Mouse (Mus musculus) limb, embryonic 14.5 days (tissue): ENCODE measurements around the gene Sash1. TPM values are rescaled to one million over a fixed set of nuclear protein-coding genes. Genes with fewer than 3 reads are reported as not detected.

Source experiments
- ATAC-seq: fragments of 200-750 bp; cut with Nextera tagmentation; 2 replicates; pipeline ENCODE4 v1.8.0; 2017; ENCODE audit warnings: low read depth, moderate number of reproducible peaks, moderate TSS enrichment; ENCODE audit not compliant: low FRiP score
- DNase-seq: peaks from one replicate; pipeline ENCODE4 v3.0.0-alpha.2; 2015; ENCODE audit warnings: low spot score
- H3K27ac ChIP-seq: fragments of 300-500 bp; sonication (generic); replicated peaks from 2 replicates; pipeline ENCODE4 v1.5.1; 2014; ENCODE audit warnings: low read depth, mild to moderate bottlenecking, low read length, moderate library complexity, mixed read lengths
- H3K27me3 ChIP-seq: fragments of 300-500 bp; sonication (generic); 2 replicates; pipeline ENCODE4 v1.6.1; 2014; ENCODE audit warnings: low read length, mixed read lengths; ENCODE audit not compliant: control insufficient read depth, insufficient read depth
- H3K36me3 ChIP-seq: fragments of 300-500 bp; sonication (generic); 2 replicates; pipeline ENCODE4 v1.6.1; 2014; ENCODE audit warnings: mild to moderate bottlenecking, low read length, moderate library complexity, mixed read lengths; ENCODE audit not compliant: control insufficient read depth, insufficient read depth
- H3K4me1 ChIP-seq: fragments of 300-500 bp; sonication (generic); 2 replicates; pipeline ENCODE4 v1.6.1; 2014; ENCODE audit warnings: antibody characterized with exemption, low read length, mixed read lengths; ENCODE audit not compliant: control insufficient read depth, insufficient read depth
- H3K4me2 ChIP-seq: fragments of 300-500 bp; sonication (generic); replicated peaks from 2 replicates; pipeline ENCODE4 v1.6.1; 2014; ENCODE audit warnings: low read depth, mild to moderate bottlenecking, low read length, moderate library complexity; ENCODE audit not compliant: severe bottlenecking
- H3K4me3 ChIP-seq: fragments of 300-500 bp; sonication (generic); replicated peaks from 2 replicates; pipeline ENCODE4 v1.5.1; 2014; ENCODE audit warnings: low read length
- H3K9ac ChIP-seq: fragments of 300-500 bp; sonication (generic); 2 replicates; pipeline ENCODE4 v1.6.1; 2014; ENCODE audit warnings: mild to moderate bottlenecking, low read depth, low read length, moderate library complexity; ENCODE audit not compliant: severe bottlenecking
- H3K9me3 ChIP-seq: fragments of 300-500 bp; sonication (generic); 2 replicates; pipeline ENCODE4 v1.6.1; 2016; ENCODE audit warnings: low read length; ENCODE audit not compliant: control insufficient read depth
- POLR2A ChIP-seq: fragments of 200-500 bp; IDR thresholded peaks from 2 replicates; pipeline ENCODE4 v1.8.0; 2012; ENCODE audit warnings: inconsistent platforms, mild to moderate bottlenecking, moderate library complexity, borderline replicate concordance; ENCODE audit not compliant: insufficient read depth, insufficient read length; ENCODE audit errors: extremely low read depth
- WGBS: fragments of 180-500 bp; shearing (Covaris S2); extraction: QIAGEN DNeasy Blood & Tissue Kit; methylation state at CpG from one replicate; pipeline ENCODE4 v1.1.7; 2014; 5-methylcytosine and 5-hydroxymethylcytosine counted together
- polyA plus RNA-seq, 2 experiments: library from polyadenylated mRNA; depleted of rRNA in 1 of 2; stranded (reverse) in 1 of 2; unstranded in 1 of 2; fragments of >200 nt; fragmentation: Nextera tagmentation in 1 of 2; extraction: Ambion mirVana in 1 of 2; gene quantifications; 2 replicates each; pipeline versions ENCODE4 v1.2.1 to v1.2.3; 2012 to 2014

Gene Sash1
- polyA plus RNA-seq, 2 experiments, result 8.8 to 21.7 TPM

GRCm38 (mm10) chr10:8811261-8812039, 74.4 kb downstream of the Sash1 start:
- H3K27ac ChIP-seq, result no peak overlapping the region
- WGBS, result 89% methylated on average over 4 of the region's 4 CpGs
- peaks cover 16% of the 10 kb centered on the region for H3K4me1 ChIP-seq
- no peak overlapping the region for H3K4me2 ChIP-seq
- DNase-seq (no peak), ATAC-seq (no peak)
- H3K36me3 ChIP-seq, result peaks cover 14% of the 10 kb centered on the region; the same call in 1 of the 2 replicates
- H3K4me3 ChIP-seq, result no peak overlapping the region
- H3K9ac ChIP-seq, result no peak overlapping the region
- H3K27me3 ChIP-seq, result no peaks in the 10 kb centered on the region
- no peak for TF ChIP-seq POLR2A
- H3K9me3 ChIP-seq, result no peaks in the 10 kb centered on the region

DNA sequence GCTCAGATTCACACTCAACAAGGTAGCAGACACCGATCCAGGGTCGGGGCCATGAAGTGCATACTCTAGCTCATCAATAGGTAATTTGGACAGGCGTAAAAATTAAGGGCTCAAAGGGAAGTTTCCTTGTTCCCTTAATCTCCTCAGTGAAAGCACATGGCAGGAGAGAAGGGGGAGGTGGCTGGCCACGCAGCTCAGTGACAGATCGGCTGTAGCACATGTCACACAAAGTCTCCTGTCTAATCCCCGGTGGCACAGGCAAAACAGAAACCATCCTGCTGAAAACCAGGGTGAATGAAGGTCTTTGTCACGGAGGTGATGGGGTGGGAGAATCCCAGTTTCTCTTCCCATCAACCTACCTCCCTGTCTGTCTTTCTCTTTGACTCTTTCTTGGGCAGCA, 75.4 kb downstream of the Sash1 start:
- WGBS, result 81% methylated on average over 7 of the region's 7 CpGs
- no peak overlapping the region for H3K9ac ChIP-seq
- H3K36me3 ChIP-seq, result peaks cover 14% of the 10 kb centered on the region; the same call in 1 of the 2 replicates
- H3K9me3 ChIP-seq, result no peaks in the 10 kb centered on the region
- H3K4me2 ChIP-seq, result no peak overlapping the region
- DNase-seq (no peak), ATAC-seq (no peak)
- no peak overlapping the region for H3K27ac ChIP-seq
- H3K27me3 ChIP-seq, result no peaks in the 10 kb centered on the region
- no peak for TF ChIP-seq POLR2A
- H3K4me3 ChIP-seq, result no peak overlapping the region
- peaks cover 13% of the 10 kb centered on the region for H3K4me1 ChIP-seq

GRCm38 (mm10) chr10:8808383-8808782, 77.5 kb downstream of the Sash1 start:
- peaks cover 14% of the 10 kb centered on the region; the same call in 1 of the 2 replicates for H3K36me3 ChIP-seq
- no peak overlapping the region for H3K27ac ChIP-seq
- 80% methylated on average over 10 of the region's 10 CpGs for WGBS

GRCm38 (mm10) chr10:8807581-8807980, 78.3 kb downstream of the Sash1 start:
- ATAC-seq (no peak), DNase-seq (no peak)
- H3K27ac ChIP-seq, result no peak overlapping the region
- no peaks in the 10 kb centered on the region for H3K27me3 ChIP-seq
- WGBS, result 85% methylated on average over 9 of the region's 9 CpGs
- TF ChIP-seq POLR2A, result no peak
- H3K9me3 ChIP-seq, result no peaks in the 10 kb centered on the region
- H3K4me1 ChIP-seq, result peaks cover 5% of the 10 kb centered on the region
- no peak overlapping the region for H3K4me2 ChIP-seq
- peaks cover 14% of the 10 kb centered on the region; the same call in 1 of the 2 replicates for H3K36me3 ChIP-seq
- H3K4me3 ChIP-seq, result no peak overlapping the region
- H3K9ac ChIP-seq, result no peak overlapping the region

More at GRCm38 (mm10) chr10:8808383-8808782, 77.5 kb downstream of the Sash1 start:
- Histone ChIP-seq H3K4me2 (no peak overlapping the region), H3K27me3 (no peaks in the 10 kb centered on the region), H3K9me3 (no peaks in the 10 kb centered on the region), H3K4me1 (peaks cover 13% of the 10 kb centered on the region), H3K4me3 (no peak overlapping the region), H3K9ac (no peak overlapping the region)
- no peak for DNase-seq
- ATAC-seq, result no peak
- no peak for TF ChIP-seq POLR2A

GRCm38 (mm10) chr10:8805402-8805801, 80.5 kb downstream of the Sash1 start:
- Histone ChIP-seq H3K4me1 (peaks cover 13% of the 10 kb centered on the region), H3K27me3 (no peaks in the 10 kb centered on the region), H3K27ac (no peak overlapping the region), H3K9ac (no peak overlapping the region), H3K4me3 (no peak overlapping the region), H3K36me3 (peaks cover 7% of the 10 kb centered on the region; the same call in 1 of the 2 replicates), H3K9me3 (no peaks in the 10 kb centered on the region), H3K4me2 (no peak overlapping the region)
- 88% methylated on average over 3 of the region's 3 CpGs for WGBS
- TF ChIP-seq POLR2A, result no peak
- no peak for DNase-seq
- no peak for ATAC-seq
